Mouse (Mus musculus) C2C12 (cell line): ENCODE results near the gene Irx4.

Experiments used
- MYOD1 ChIP-seq: IDR thresholded peaks from one replicate; pipeline ENCODE4 v1.6.1; 2011; ENCODE audit warnings: low read depth; ENCODE audit not compliant: control insufficient read depth, insufficient read length
- MYOG ChIP-seq: IDR thresholded peaks from one replicate; pipeline ENCODE4 v1.6.1; 2011; ENCODE audit not compliant: control insufficient read depth, insufficient read length; ENCODE audit errors: extremely low read depth

- TF ChIP-seq MYOG (no peak), MYOD1 (no peak)
Measured at GRCm38 (mm10) chr13:73258415-73258814, 1.9 kb upstream of the Irx4 start.
